Mouse (Mus musculus) CH12.LX (cell line): ENCODE results near the gene Trp73. TPM values are rescaled to one million over a fixed set of nuclear protein-coding genes. Genes with fewer than 3 reads are reported as not detected.

Experiments used
- DNase-seq: peaks from one replicate; pipeline ENCODE4 v3.0.0-alpha.2; 2013; ENCODE audit errors: extremely low read depth
- H3K27ac ChIP-seq: 2 replicates; pipeline ENCODE4 v1.5.1; 2012; ENCODE audit warnings: low read depth, mild to moderate bottlenecking, control low read depth, moderate library complexity; ENCODE audit not compliant: insufficient read depth
- H3K27me3 ChIP-seq: replicated peaks from 2 replicates; pipeline ENCODE3; 2012; ENCODE audit warnings: inconsistent platforms
- H3K36me3 ChIP-seq, 2 experiments: replicated peaks in 1 of 2; 2 replicates each; pipeline versions ENCODE3 to v1.6.1; 2012; ENCODE audit warnings: inconsistent platforms in 1 of 2, low read length in 1 of 2, mild to moderate bottlenecking in 1 of 2, mixed read lengths in 1 of 2, moderate library complexity in 1 of 2; ENCODE audit not compliant: control insufficient read depth in 1 of 2, insufficient read depth in 1 of 2
- H3K4me1 ChIP-seq, 2 experiments: 2 replicates each; pipeline ENCODE4 v1.6.1; 2012; ENCODE audit warnings: inconsistent platforms in 1 of 2, moderate library complexity in 1 of 2; ENCODE audit not compliant: insufficient read depth in 2 of 2, control insufficient read depth in 1 of 2
- H3K4me2 ChIP-seq: 2 replicates; pipeline ENCODE4 v1.6.1; 2012; ENCODE audit warnings: low read depth, mild to moderate bottlenecking, control low read depth; ENCODE audit not compliant: poor library complexity, insufficient read depth, severe bottlenecking
- H3K4me3 ChIP-seq, 3 experiments: fragments of 150-350 bp in 1 of 3; sonication (generic) in 1 of 3; replicated peaks in 1 of 3; 2 replicates each; pipeline versions ENCODE3 to v1.5.1; 2011 to 2012; ENCODE audit warnings: low read depth in 2 of 3, low read length in 2 of 3, mild to moderate bottlenecking in 2 of 3, moderate library complexity in 2 of 3, control low read depth in 1 of 3, improper control_type of control experiment in 1 of 3, inconsistent platforms in 1 of 3, mixed read lengths in 1 of 3; ENCODE audit not compliant: poor library complexity in 1 of 3
- H3K79me2 ChIP-seq: replicated peaks from 2 replicates; pipeline ENCODE4 v1.6.1; 2012; ENCODE audit warnings: mild to moderate bottlenecking, moderate library complexity; ENCODE audit not compliant: control insufficient read depth, poor library complexity, insufficient read depth, severe bottlenecking; ENCODE audit errors: extremely low read depth
- H3K9ac ChIP-seq: 2 replicates; pipeline ENCODE4 v1.6.1; 2012; ENCODE audit warnings: low read depth, mild to moderate bottlenecking, control low read depth, moderate library complexity; ENCODE audit not compliant: insufficient read depth
- H3K9me3 ChIP-seq: replicated peaks from 2 replicates; pipeline ENCODE3; 2012; ENCODE audit warnings: low read length, inconsistent platforms, mixed read lengths
- BHLHE40 ChIP-seq: IDR thresholded peaks from 2 replicates; pipeline ENCODE4 v1.6.1; 2011; ENCODE audit warnings: mild to moderate bottlenecking, low read depth, low read length, improper control_type of control experiment
- CHD2 ChIP-seq: IDR thresholded peaks from 2 replicates; pipeline ENCODE4 v1.6.1; 2011; ENCODE audit warnings: low read length, improper control_type of control experiment
- CTCF ChIP-seq, 2 experiments: IDR thresholded peaks in 1 of 2; conservative IDR thresholded peaks in 1 of 2; 2 replicates each; pipeline ENCODE4 v1.5.1; 2011 to 2012; ENCODE audit warnings: low read depth in 2 of 2, low read length in 2 of 2, improper control_type of control experiment in 1 of 2, inconsistent platforms in 1 of 2, mild to moderate bottlenecking in 1 of 2, moderate library complexity in 1 of 2
- E2F4 ChIP-seq: IDR thresholded peaks from 2 replicates; pipeline ENCODE4 v1.6.1; 2011; ENCODE audit warnings: low read depth, low read length, improper control_type of control experiment; ENCODE audit not compliant: insufficient replicate concordance
- EP300 ChIP-seq: IDR thresholded peaks from 2 replicates; pipeline ENCODE4 v1.6.1; 2011; ENCODE audit warnings: low read length, improper control_type of control experiment
- ETS1 ChIP-seq: conservative IDR thresholded peaks from 2 replicates; pipeline ENCODE4 v1.6.1; 2012; ENCODE audit warnings: low read depth, mild to moderate bottlenecking, inconsistent platforms, low read length, improper control_type of control experiment, moderate library complexity
- HCFC1 ChIP-seq: IDR thresholded peaks from 2 replicates; pipeline ENCODE4 v1.6.1; 2012; ENCODE audit warnings: low read depth, mild to moderate bottlenecking, inconsistent platforms, low read length, improper control_type of control experiment
- IRF4 ChIP-seq: IDR thresholded peaks from 2 replicates; pipeline ENCODE4 v1.6.1; 2014; ENCODE audit warnings: low read depth, mild to moderate bottlenecking, inconsistent platforms, low read length, improper control_type of control experiment
- JUND ChIP-seq: conservative IDR thresholded peaks from 2 replicates; pipeline ENCODE4 v1.6.1; 2011; ENCODE audit warnings: low read depth, low read length, improper control_type of control experiment
- KAT2A ChIP-seq: IDR thresholded peaks from 2 replicates; pipeline ENCODE4 v1.6.1; 2012; ENCODE audit warnings: low read length, improper control_type of control experiment, inconsistent platforms; ENCODE audit not compliant: insufficient replicate concordance
- MAZ ChIP-seq: IDR thresholded peaks from 2 replicates; pipeline ENCODE4 v1.6.1; 2012; ENCODE audit warnings: low read depth, mild to moderate bottlenecking, inconsistent platforms, low read length, improper control_type of control experiment, moderate library complexity
- MEF2A ChIP-seq: IDR thresholded peaks from 2 replicates; pipeline ENCODE4 v1.6.1; 2014; ENCODE audit warnings: low read depth, mild to moderate bottlenecking, inconsistent platforms, low read length, improper control_type of control experiment, borderline replicate concordance
- MYC ChIP-seq: IDR thresholded peaks from 2 replicates; pipeline ENCODE4 v1.6.1; 2011; ENCODE audit warnings: low read depth, mild to moderate bottlenecking, improper control_type of control experiment, low read length
- NRF1 ChIP-seq: IDR thresholded peaks from 2 replicates; pipeline ENCODE4 v1.6.1; 2014; ENCODE audit warnings: low read depth, mild to moderate bottlenecking, inconsistent platforms, low read length, improper control_type of control experiment, moderate library complexity
- POLR2A ChIP-seq: IDR thresholded peaks from 2 replicates; pipeline ENCODE4 v1.6.1; 2011; ENCODE audit warnings: low read depth, mild to moderate bottlenecking, improper control_type of control experiment, low read length
- POLR2AphosphoS2 ChIP-seq: IDR thresholded peaks from 2 replicates; pipeline ENCODE4 v1.6.1; 2011; ENCODE audit warnings: low read depth, low read length, improper control_type of control experiment
- RAD21 ChIP-seq: IDR thresholded peaks from 2 replicates; pipeline ENCODE4 v1.6.1; 2011; ENCODE audit warnings: low read depth, mild to moderate bottlenecking, low read length, improper control_type of control experiment, moderate library complexity
- RCOR1 ChIP-seq: conservative IDR thresholded peaks from 2 replicates; pipeline ENCODE4 v1.6.1; 2012; ENCODE audit warnings: low read depth, mild to moderate bottlenecking, inconsistent platforms, low read length, improper control_type of control experiment
- SIN3A ChIP-seq: IDR thresholded peaks from 2 replicates; pipeline ENCODE4 v1.6.1; 2012; ENCODE audit warnings: low read length, improper control_type of control experiment, inconsistent platforms
- SMC3 ChIP-seq: IDR thresholded peaks from 2 replicates; pipeline ENCODE4 v1.6.1; 2011; ENCODE audit warnings: low read depth, low read length, improper control_type of control experiment
- TBP ChIP-seq: conservative IDR thresholded peaks from 2 replicates; pipeline ENCODE4 v1.6.1; 2011; ENCODE audit warnings: low read depth, low read length, improper control_type of control experiment
- TCF12 ChIP-seq: IDR thresholded peaks from 2 replicates; pipeline ENCODE4 v1.6.1; 2014; ENCODE audit warnings: low read depth, mild to moderate bottlenecking, inconsistent platforms, low read length, improper control_type of control experiment
- UBTF ChIP-seq: IDR thresholded peaks from 2 replicates; pipeline ENCODE4 v1.6.1; 2012; ENCODE audit warnings: low read depth, mild to moderate bottlenecking, inconsistent platforms, low read length, improper control_type of control experiment, moderate library complexity
- ZMIZ1 ChIP-seq: IDR thresholded peaks from 2 replicates; pipeline ENCODE4 v1.6.1; 2012; ENCODE audit warnings: low read depth, mild to moderate bottlenecking, inconsistent platforms, low read length, improper control_type of control experiment
- ZNF384 ChIP-seq: IDR thresholded peaks from 2 replicates; pipeline ENCODE4 v1.6.1; 2012; ENCODE audit warnings: low read depth, low read length, improper control_type of control experiment, inconsistent platforms
- dilution Hi-C: fragments of 300-500 bp; cut with MboI; formaldehyde crosslinking; loops from 2 replicates; pipeline ENCODE4 v1.14.3; 2020; ENCODE audit warnings: low sequenced_read_pairs; ENCODE audit not compliant: extremely low pct_unique_long_range_greater_than_20kb, extremely low pct_ligation_motif_present
- in situ Hi-C: fragments of 300-500 bp; cut with MboI; formaldehyde crosslinking; loops from 3 replicates; pipeline ENCODE4 v1.14.3; 2019; ENCODE audit warnings: low sequenced_read_pairs, low pct_ligation_motif_present, low pct_unique_long_range_greater_than_20kb, mixed read lengths
- polyA plus RNA-seq: library from polyadenylated mRNA; unstranded; fragments of >175 nt; gene quantifications from 2 replicates; pipeline ENCODE4 v1.2.1, GENCODE M21; 2012; ENCODE audit warnings: low read depth; ENCODE audit not compliant: insufficient read length
- total RNA-seq, 2 experiments: library from RNA; depleted of rRNA; stranded (reverse); fragments of 300-350 nt in 1 of 2; fragments of >200 nt in 1 of 2; gene quantifications; 2 replicates each; pipeline ENCODE4 v1.2.3; 2012 to 2014

Gene Trp73
- total and polyA plus RNA-seq, 3 experiments = 14.0 to 34.3 (median 30.0) TPM

DNA sequence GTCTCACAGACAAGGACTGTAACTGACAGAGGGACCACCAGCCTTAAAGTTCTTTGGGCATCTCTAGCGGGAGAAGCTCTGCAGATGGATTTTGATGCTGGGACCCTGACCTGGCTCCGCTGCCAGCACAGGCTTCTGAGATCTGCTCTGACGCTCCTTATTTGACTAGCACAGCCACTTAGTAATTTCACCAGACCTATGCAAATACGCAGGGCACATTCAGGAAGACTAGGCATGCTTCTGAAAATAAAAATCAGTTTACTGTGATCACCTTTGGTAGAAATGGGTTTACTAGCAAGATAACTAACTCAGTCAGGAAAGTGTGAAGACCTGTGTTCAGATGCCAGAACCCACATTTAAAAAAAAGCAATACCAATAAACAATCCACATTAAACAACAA, 8.1 kb downstream of the Trp73 start (continued):
- TF ChIP-seq ETS1 (peak; percentile 58), RAD21 (no peak; the same call in 1 of the 2 replicates), KAT2A (no peak), UBTF (no peak), RCOR1 (no peak), TCF12 (peak; percentile 39; the same call in 1 of the 2 replicates), SMC3 (no peak), EP300 (peak; percentile 85), POLR2AphosphoS2 (no peak), NRF1 (no peak), MAZ (no peak)
- TF ChIP-seq, all 38 proteins: peak for 11

DNA sequence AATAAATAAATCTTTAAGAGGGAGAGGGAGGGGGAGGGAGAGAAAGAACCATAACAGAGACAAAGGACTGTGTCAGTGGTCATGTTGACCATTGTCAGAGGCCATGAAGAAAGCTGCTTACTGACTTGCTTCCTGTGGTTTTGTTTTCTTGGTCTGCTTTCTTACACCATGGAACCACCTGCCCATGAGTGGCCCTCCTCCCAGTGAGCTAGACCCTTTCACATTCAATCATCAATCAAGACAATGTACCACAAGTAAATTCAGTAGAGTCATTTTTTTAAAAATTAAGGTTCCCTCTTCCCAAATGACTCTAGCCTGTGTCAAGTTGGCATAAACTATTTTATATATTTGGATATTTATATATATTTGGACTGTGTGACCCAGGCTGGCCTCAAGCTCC, 10.1 kb downstream of the Trp73 start:
- peaks cover 27 to 73% of the 10 kb centered on the region in 2 experiments for H3K4me1 ChIP-seq
- H3K27ac ChIP-seq = no peak overlapping the region
- H3K4me3 ChIP-seq = no peak overlapping the region
- no peak for DNase-seq
- H3K9me3 ChIP-seq = no peaks in the 10 kb centered on the region
- in situ Hi-C loops = loop anchor here (25.0 kb wide), 1 partner anchor 807 kb away; the partner anchor contains the start of gene Tnfrsf14
- H3K27me3 ChIP-seq = no peaks in the 10 kb centered on the region
- H3K36me3 ChIP-seq = peaks cover 3 to 5% of the 10 kb centered on the region in 2 experiments
- peak overlapping the region; percentile 65 for H3K4me2 ChIP-seq
- peaks cover 32% of the 10 kb centered on the region for H3K79me2 ChIP-seq
- no peak for TF ChIP-seq SIN3A
- TF ChIP-seq IRF4 = peak; percentile 80
- peak; percentile 72 for TF ChIP-seq ZNF384
- TF ChIP-seq BHLHE40 = peak; percentile 53; the same call in 1 of the 2 replicates
- TF ChIP-seq TBP = no peak
- TF ChIP-seq E2F4 = no peak
- TF ChIP-seq HCFC1 = no peak
- no peak for TF ChIP-seq ZMIZ1
- TF ChIP-seq EP300 = peak; percentile 72
- TF ChIP-seq KAT2A = no peak
- peak; percentile 30; the same call in 1 of the 2 replicates for TF ChIP-seq ETS1
- TF ChIP-seq CHD2 = no peak
- no peak for TF ChIP-seq NRF1
- TF ChIP-seq CTCF (conservative IDR thresholded peaks at IDR 0.05 in 1 of 2, IDR thresholded peaks at IDR 0.05 in 1 of 2; ENCODE audit: low read depth in 2 of 2, low read length in 2 of 2) = no peak
- no peak for TF ChIP-seq MEF2A
- TF ChIP-seq TCF12 = peak; percentile 71
- TF ChIP-seq MYC = no peak
- peak; percentile 56; the same call in 1 of the 2 replicates for TF ChIP-seq JUND
- TF ChIP-seq POLR2A = no peak
- H3K9ac ChIP-seq = no peak overlapping the region
- dilution Hi-C loops = no loop called here
